Mouse (Mus musculus) frontal cortex, postnatal 14 days (tissue): ENCODE results near the gene Nacc1.
A peak's percentile ranks its signal among the peaks of the same experiment; 100 is the strongest.

Experiments
- DNase-seq, 2 experiments: peaks; one replicate each; pipeline ENCODE4 v3.0.0; 2022; ENCODE audit warnings: low spot score in 2 of 2

Gene Nacc1

GRCm38 (mm10) chr8:84687705-84688100 is at the start of gene Nacc1:
Gene Nacc1 (minus strand): TSS chr8:84687862.
- DNase-seq, result peak; percentile 57 to 80

GRCm38 (mm10) chr8:84736521-84736920 is 48.9 kb upstream of the Nacc1 start:
- no peak for DNase-seq

GRCm38 (mm10) chr8:84735597-84735996 is 47.9 kb upstream of the Nacc1 start:
- DNase-seq, result no peak

GRCm38 (mm10) chr8:84734680-84735079 is 47.0 kb upstream of the Nacc1 start:
- no peak for DNase-seq

GRCm38 (mm10) chr8:84733959-84734358 is 46.3 kb upstream of the Nacc1 start:
- no peak for DNase-seq

- DNase-seq, result no peak
Measured at GRCm38 (mm10) chr8:84732996-84733395, 45.3 kb upstream of the Nacc1 start.

GRCm38 (mm10) chr8:84732545-84732944 is 44.9 kb upstream of the Nacc1 start:
- no peak for DNase-seq

GRCm38 (mm10) chr8:84731371-84732177 is 43.9 kb upstream of the Nacc1 start:
- no peak for DNase-seq

- DNase-seq, result no peak
Measured at GRCm38 (mm10) chr8:84730541-84731370, 43.1 kb upstream of the Nacc1 start.

- DNase-seq, result no peak
Measured at GRCm38 (mm10) chr8:84729921-84730362, 42.3 kb upstream of the Nacc1 start.

GRCm38 (mm10) chr8:84728474-84728873 is 40.8 kb upstream of the Nacc1 start:
- DNase-seq, result no peak

- no peak for DNase-seq
Measured at GRCm38 (mm10) chr8:84725941-84726259, 38.2 kb upstream of the Nacc1 start.

- DNase-seq, result no peak
Measured at GRCm38 (mm10) chr8:84725246-84725940, 37.7 kb upstream of the Nacc1 start.

GRCm38 (mm10) chr8:84724683-84725082 is 37.0 kb upstream of the Nacc1 start:
- DNase-seq, result no peak

- no peak for DNase-seq
Measured at GRCm38 (mm10) chr8:84723571-84723900, 35.9 kb upstream of the Nacc1 start.

GRCm38 (mm10) chr8:84722850-84723570 is 35.3 kb upstream of the Nacc1 start, which contains the start of gene G430095P16Rik:
Gene G430095P16Rik (plus strand): TSS chr8:84723007.
- DNase-seq, result no peak

GRCm38 (mm10) chr8:84722530-84722849 is 34.8 kb upstream of the Nacc1 start:
- no peak for DNase-seq

- no peak for DNase-seq
Measured at GRCm38 (mm10) chr8:84718959-84719690, 31.5 kb upstream of the Nacc1 start.

GRCm38 (mm10) chr8:84718476-84718875 is 30.8 kb upstream of the Nacc1 start:
- no peak for DNase-seq

- DNase-seq, result no peak
Measured at GRCm38 (mm10) chr8:84716790-84717189, 29.1 kb upstream of the Nacc1 start.

- DNase-seq, result no peak
Measured at GRCm38 (mm10) chr8:84715893-84716468, 28.3 kb upstream of the Nacc1 start.
